Mouse (Mus musculus): ENCODE results near the gene Gm45799.
A peak's percentile ranks its signal among the peaks of the same experiment; 100 is the strongest.

Gene Gm45799

GRCm38 (mm10) chr7:105650639-105651435 is 10.5 kb downstream of the Gm45799 start, which contains the start of gene Dnhd1:
TSS of gene Dnhd1 (plus strand) at chr7:105650827.
- DNase-seq, result peak; percentile 88

GRCm38 (mm10) chr7:105685541-105686197 is 45.3 kb downstream of the Gm45799 start:
- DNase-seq, result no peak

GRCm38 (mm10) chr7:105690875-105691274 is 50.5 kb downstream of the Gm45799 start:
- DNase-seq, result no peak

GRCm38 (mm10) chr7:105703184-105703583 is 62.8 kb downstream of the Gm45799 start:
- no peak for DNase-seq

- no peak for DNase-seq
Measured at GRCm38 (mm10) chr7:105703816-105704215, 63.5 kb downstream of the Gm45799 start.

GRCm38 (mm10) chr7:105708733-105709132 is 68.4 kb downstream of the Gm45799 start:
- no peak for DNase-seq

- no peak for DNase-seq
Measured at GRCm38 (mm10) chr7:105715366-105715765, 75.0 kb downstream of the Gm45799 start.

GRCm38 (mm10) chr7:105721916-105722315 is 81.6 kb downstream of the Gm45799 start:
- no peak for DNase-seq

- DNase-seq, result peak; percentile 46
Measured at GRCm38 (mm10) chr7:105726144-105726979, 86.0 kb downstream of the Gm45799 start.

- no peak for DNase-seq
Measured at GRCm38 (mm10) chr7:105726980-105727325, 86.6 kb downstream of the Gm45799 start.

GRCm38 (mm10) chr7:105728701-105729428 is 88.5 kb downstream of the Gm45799 start:
- no peak for DNase-seq

GRCm38 (mm10) chr7:105733836-105734235 is 93.5 kb downstream of the Gm45799 start:
- DNase-seq, result no peak

Measured in kidney, adult 18-20 months (tissue).